Mouse (Mus musculus) spleen, adult 2 months (tissue): ENCODE results near the gene Gm525. TPM values are rescaled to one million over a fixed set of nuclear protein-coding genes. Genes with fewer than 3 reads are reported as not detected.

Experiments
- DNase-seq, 2 experiments: peaks; one replicate each; pipeline versions ENCODE4 v3.0.0 to v3.0.0-alpha.2; 2012 to 2021; ENCODE audit warnings: low spot score in 2 of 2, low read depth in 1 of 2
- H3K27ac ChIP-seq: fragments of 200-500 bp; 2 replicates; pipeline ENCODE4 v1.5.1; 2012; ENCODE audit warnings: low read length, inconsistent platforms; ENCODE audit not compliant: insufficient read depth
- H3K27me3 ChIP-seq: fragments of 200-500 bp; 2 replicates; pipeline ENCODE4 v1.6.1; 2012; ENCODE audit warnings: mild to moderate bottlenecking, moderate library complexity, low read length, inconsistent platforms; ENCODE audit not compliant: control insufficient read depth, insufficient read depth
- H3K36me3 ChIP-seq: fragments of 200-500 bp; 2 replicates; pipeline ENCODE4 v1.6.1; 2012; ENCODE audit warnings: mild to moderate bottlenecking, low read length, inconsistent platforms; ENCODE audit not compliant: control insufficient read depth, insufficient read depth
- H3K4me1 ChIP-seq: fragments of 200-500 bp; 2 replicates; pipeline ENCODE4 v1.6.1; 2011; ENCODE audit warnings: inconsistent platforms; ENCODE audit not compliant: control insufficient read depth, insufficient read depth, insufficient read length
- H3K4me3 ChIP-seq: fragments of 200-500 bp; 2 replicates; pipeline ENCODE4 v1.5.1; 2011; ENCODE audit warnings: mild to moderate bottlenecking, inconsistent platforms; ENCODE audit not compliant: insufficient read depth, insufficient read length; ENCODE audit errors: extremely low read depth
- CTCF ChIP-seq: fragments of 200-500 bp; IDR thresholded peaks from 2 replicates; pipeline ENCODE4 v1.5.1; 2011; ENCODE audit warnings: mild to moderate bottlenecking, inconsistent platforms; ENCODE audit not compliant: insufficient read depth, insufficient read length, insufficient replicate concordance; ENCODE audit errors: extremely low read depth
- POLR2A ChIP-seq: fragments of 200-500 bp; IDR thresholded peaks from 2 replicates; pipeline ENCODE4 v1.6.1; 2011; ENCODE audit warnings: low read depth, low read length, inconsistent platforms
- WGBS: fragments of 180-500 bp; shearing (Covaris S2); methylation state at CpG from one replicate; pipeline ENCODE4 v1.1.7; 2018; 5-methylcytosine and 5-hydroxymethylcytosine counted together
- polyA plus RNA-seq: library from polyadenylated mRNA; depleted of rRNA; stranded (reverse); fragments of >200 nt; gene quantifications from 2 replicates; pipeline ENCODE4 v1.2.3, GENCODE M21; 2012; rRNA removed

Gene Gm525
- polyA plus RNA-seq, 1 experiment, result not detected

DNA sequence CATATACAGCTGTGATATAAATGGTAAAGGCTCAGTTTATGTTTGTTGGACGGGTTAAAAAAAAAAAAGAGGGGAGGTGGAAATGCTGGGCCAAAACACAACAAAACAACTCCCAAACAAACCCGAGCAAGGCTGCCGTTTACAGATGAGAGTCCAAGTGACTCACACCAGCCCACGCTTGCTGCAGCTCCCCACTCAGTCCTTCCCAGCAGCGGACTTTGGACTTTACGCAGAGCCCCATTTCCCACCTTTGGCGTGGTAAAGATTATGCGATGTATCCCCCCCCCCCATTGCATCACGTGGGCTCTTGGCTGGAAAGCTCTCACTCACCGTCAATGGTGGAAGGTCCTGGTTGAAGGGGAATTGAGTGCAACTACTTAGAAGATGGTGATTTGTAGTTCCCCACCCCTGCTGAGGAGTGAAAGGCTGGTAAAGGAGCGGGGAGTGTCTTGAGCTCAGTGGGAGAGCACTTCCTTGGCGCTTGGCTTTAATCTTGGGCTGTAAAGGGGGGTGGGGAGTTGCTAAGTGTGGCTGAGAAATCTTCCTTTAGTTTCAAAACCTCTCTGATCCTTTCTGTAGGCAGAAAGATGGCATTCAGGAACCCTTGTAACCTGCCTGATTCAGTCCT, 33.7 kb downstream of the Gm525 start:
- H3K27me3 ChIP-seq, result no peaks in the 10 kb centered on the region
- no peak for DNase-seq
- H3K4me1 ChIP-seq, result no peaks in the 10 kb centered on the region
- no peaks in the 10 kb centered on the region for H3K36me3 ChIP-seq
- H3K27ac ChIP-seq, result no peak overlapping the region
- WGBS, result 68% methylated on average over 12 of the region's 12 CpGs
- TF ChIP-seq POLR2A (no peak), CTCF (no peak)
- H3K4me3 ChIP-seq, result no peak overlapping the region

DNA sequence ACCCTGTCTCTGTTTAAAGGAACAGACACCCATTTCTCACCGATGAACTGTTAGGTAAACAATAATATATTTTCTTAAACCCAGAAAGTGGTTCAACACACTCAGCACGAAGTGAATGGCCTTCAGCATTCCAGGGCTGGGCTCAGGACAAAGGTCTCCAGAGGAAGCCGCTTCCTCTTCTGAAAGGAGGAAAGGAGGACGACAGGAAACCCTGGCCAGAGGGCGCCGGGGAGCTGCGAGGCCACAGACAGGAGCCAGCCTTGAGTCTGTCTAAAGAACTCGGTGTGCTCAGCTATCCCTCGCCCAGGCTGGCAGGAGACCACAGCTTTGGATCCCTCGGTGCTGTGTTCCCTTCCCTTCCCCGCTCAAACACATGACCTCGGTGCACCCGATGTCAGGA, 50.8 kb downstream of the Gm525 start:
- Histone ChIP-seq H3K4me1 (no peaks in the 10 kb centered on the region), H3K27ac (no peak overlapping the region), H3K36me3 (no peaks in the 10 kb centered on the region), H3K4me3 (no peak overlapping the region), H3K27me3 (no peaks in the 10 kb centered on the region)
- DNase-seq, result no peak
- no peak for TF ChIP-seq CTCF
- TF ChIP-seq POLR2A, result no peak
- WGBS, result 12% methylated on average over 13 of the region's 13 CpGs

DNA sequence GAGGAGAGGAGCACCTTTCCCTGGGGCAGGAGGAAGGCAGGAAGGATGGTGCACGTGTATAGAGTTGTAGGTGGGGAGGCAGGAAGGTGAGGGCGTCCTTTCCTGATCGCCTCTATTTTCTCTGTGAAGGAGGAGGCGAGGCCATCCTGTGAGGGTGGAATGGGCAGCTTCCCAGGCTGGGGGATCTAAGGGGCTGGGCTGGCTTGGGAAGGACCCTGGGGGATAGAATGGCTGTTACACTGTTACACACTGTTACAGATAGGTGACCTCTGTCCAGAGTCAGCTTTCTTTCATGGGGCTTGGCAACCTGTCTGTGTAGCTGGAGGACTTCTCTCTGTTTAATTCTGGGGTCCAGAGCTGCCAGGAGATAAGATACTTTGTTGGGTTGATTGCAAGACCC, 57.2 kb downstream of the Gm525 start:
- H3K36me3 ChIP-seq, result no peaks in the 10 kb centered on the region
- 56% methylated on average over 4 of the region's 4 CpGs for WGBS
- H3K4me3 ChIP-seq, result no peak overlapping the region
- no peaks in the 10 kb centered on the region for H3K27me3 ChIP-seq
- H3K4me1 ChIP-seq, result no peaks in the 10 kb centered on the region
- no peak overlapping the region for H3K27ac ChIP-seq
- no peak for TF ChIP-seq CTCF
- DNase-seq, result no peak

DNA sequence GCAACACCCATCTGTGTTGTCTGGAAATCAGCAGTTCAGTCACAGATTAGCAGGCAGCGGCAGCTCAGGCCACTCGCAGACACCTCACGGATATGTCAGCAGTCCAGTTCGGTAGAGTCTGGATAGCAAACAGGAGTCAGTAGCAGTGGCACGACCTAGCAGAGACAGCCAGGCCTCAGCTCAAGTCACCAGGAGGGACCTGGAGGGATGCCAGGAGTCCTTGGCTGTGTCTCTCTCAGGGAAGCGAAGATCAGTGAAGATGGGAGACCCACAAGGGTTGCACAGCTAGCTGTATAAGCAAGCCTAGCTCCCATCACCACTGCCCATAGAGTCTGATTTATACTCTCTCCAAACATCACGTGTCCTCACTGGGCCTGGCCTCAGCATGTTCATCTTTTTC, 58.8 kb downstream of the Gm525 start:
- TF ChIP-seq CTCF, result no peak
- no peak for TF ChIP-seq POLR2A
- WGBS, result 90% methylated on average over 7 of the region's 7 CpGs
- H3K36me3 ChIP-seq, result no peaks in the 10 kb centered on the region
- H3K4me1 ChIP-seq, result no peaks in the 10 kb centered on the region
- no peak for DNase-seq
- H3K27me3 ChIP-seq, result no peaks in the 10 kb centered on the region
- H3K4me3 ChIP-seq, result no peak overlapping the region
- H3K27ac ChIP-seq, result no peak overlapping the region

DNA sequence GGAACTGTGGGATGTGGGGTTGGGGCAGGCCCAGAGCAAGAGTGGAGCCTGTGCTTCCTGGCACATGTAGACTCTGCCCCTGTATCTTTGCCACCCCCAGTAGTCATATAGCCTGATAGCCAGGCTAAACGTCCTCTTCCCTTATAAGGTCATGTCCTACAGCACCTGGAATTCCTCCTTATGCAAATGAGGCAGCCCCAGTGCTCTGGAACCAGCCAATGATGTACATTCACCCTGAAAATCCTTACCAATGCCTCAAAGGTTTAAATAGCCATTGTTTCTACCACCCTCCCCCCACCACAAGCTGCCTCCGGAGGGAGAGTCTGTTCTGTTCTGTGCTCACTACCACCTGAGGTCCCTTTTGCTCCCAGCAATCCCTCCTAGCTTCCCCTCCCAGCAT, 60.6 kb downstream of the Gm525 start:
- 64% methylated on average over 2 of the region's 2 CpGs for WGBS
- H3K36me3 ChIP-seq, result no peaks in the 10 kb centered on the region
- H3K27ac ChIP-seq, result no peak overlapping the region

DNA sequence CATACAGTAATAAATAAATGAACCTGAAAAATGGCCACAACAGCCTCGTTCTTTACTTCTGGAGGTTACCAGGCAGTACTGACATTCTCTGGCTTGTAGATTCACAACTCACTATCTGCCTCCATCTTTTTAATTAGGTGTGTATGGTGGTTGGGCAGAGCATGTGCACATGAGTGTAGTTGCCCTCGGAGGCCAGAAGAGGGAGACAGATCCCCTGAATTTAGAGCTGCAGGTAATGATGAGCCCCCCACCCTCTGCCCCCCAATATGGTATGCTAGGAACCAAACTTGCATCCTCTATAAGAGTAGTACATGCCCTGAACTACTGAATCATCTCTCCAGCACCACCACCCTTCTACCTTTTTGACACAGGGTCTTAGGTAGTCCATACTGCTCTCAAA, 64.3 kb downstream of the Gm525 start:
- Histone ChIP-seq H3K27ac (no peak overlapping the region), H3K36me3 (no peaks in the 10 kb centered on the region), H3K4me1 (no peaks in the 10 kb centered on the region), H3K27me3 (no peaks in the 10 kb centered on the region), H3K4me3 (no peak overlapping the region)
- TF ChIP-seq POLR2A, result no peak
- no peak for TF ChIP-seq CTCF
- 85% methylated on average over 2 of the region's 2 CpGs for WGBS
- no peak for DNase-seq

More for the DNA sequence above, 60.6 kb downstream of the Gm525 start:
- H3K4me1 ChIP-seq, result no peaks in the 10 kb centered on the region
- H3K4me3 ChIP-seq, result no peak overlapping the region
- H3K27me3 ChIP-seq, result no peaks in the 10 kb centered on the region
- TF ChIP-seq POLR2A (no peak), CTCF (no peak)
- DNase-seq, result no peak

Other genes with a start within 250 kb of the Gm525 start
- gene Akap1, start 209.3 kb upstream of the Gm525 start, polyA plus RNA-seq, result 5.5 and 6.5 TPM in 2 replicates
- 15.3 and 17.4 TPM in 2 replicates for gene Scpep1, start 118.4 kb upstream of the Gm525 start, polyA plus RNA-seq
- gene Elobl, start 106.9 kb upstream of the Gm525 start, polyA plus RNA-seq, result 0.31 and 0.75 TPM in 2 replicates
- 3.9 and 4.0 TPM in 2 replicates for gene Coil, start 103.6 kb upstream of the Gm525 start, polyA plus RNA-seq
- gene Trim25, start 74.5 kb upstream of the Gm525 start, polyA plus RNA-seq, result 41.5 and 67.0 TPM in 2 replicates
- gene Dgke, start 7.0 kb upstream of the Gm525 start, polyA plus RNA-seq, result 3.9 and 6.9 TPM in 2 replicates
- 0.30 and 1.3 TPM in 2 replicates for gene Nog, start 228.5 kb downstream of the Gm525 start, polyA plus RNA-seq